Mouse (Mus musculus) left cerebral cortex, adult 9 months (tissue): ENCODE data around the gene Egfl8.

Experiments
- DNase-seq, 2 experiments: peaks; one replicate each; pipeline ENCODE4 v3.0.0; 2022; ENCODE audit warnings: low spot score in 2 of 2

The Egfl8 gene

DNA sequence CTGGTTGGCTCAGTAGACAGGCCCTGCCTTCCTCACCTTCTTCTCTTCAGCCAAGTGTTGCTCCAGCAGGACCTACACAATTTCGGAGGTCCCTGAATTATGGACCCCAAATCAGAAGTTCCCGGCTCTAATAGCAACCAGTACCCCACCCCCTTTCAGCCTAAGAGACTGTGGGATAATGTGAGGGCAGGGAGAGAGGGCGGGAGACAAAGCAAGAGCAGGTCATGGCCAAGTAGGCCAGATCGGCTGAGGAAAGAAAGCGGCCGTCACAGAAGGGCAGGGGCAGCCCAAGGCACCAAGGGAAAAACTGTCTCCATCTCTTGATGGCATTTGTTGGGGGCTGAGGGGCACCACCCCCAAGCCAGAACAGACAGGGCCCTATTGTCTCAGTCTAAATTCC lies at the start of gene Egfl8:
Egfl8 (minus strand) TSS at position 101 of the 400 bp plus-strand sequence.
- no peak for DNase-seq

DNA sequence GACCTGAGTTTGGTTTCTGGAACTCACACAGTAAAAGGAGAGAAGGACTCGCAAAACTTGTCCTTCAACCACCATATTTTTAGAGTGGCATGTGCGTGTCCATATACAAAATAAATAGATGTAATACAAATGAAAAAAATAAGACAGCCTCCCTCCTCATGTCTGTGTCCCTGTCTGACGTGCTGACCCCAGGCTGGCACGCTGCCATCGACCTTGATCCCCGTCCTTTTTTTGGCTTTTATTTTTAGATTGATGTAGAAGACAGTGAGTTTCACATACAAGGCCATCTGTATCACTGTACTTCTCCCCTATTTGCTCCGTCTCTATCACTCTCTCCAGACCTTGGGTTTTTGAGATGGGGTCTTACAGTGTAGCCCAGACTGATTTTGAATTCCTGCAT lies 48.7 kb upstream of the Egfl8 start:
- no peak for DNase-seq

GRCm38 (mm10) chr17:34663558-34663957 lies 47.8 kb upstream of the Egfl8 start:
- DNase-seq: no peak

DNA sequence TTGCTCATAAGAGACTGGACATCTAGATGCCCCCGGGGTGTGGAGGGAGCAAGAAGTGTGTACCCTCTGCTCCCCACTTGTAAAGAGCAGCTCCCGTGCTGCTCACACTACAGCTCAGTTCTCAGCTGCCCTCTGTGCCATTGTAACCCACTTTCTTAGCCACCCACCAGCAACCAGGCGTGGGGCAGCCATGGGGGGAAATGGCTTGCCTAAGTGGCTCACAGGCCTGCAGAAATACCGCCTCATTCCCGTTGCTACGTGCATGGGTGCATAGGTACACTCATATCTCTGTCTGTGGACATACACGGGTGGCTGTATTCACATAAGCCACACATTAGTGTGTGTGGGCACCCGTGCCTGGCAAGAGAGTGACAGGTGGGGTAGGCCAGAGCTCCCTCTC lies 47.2 kb upstream of the Egfl8 start:
- no peak for DNase-seq

- DNase-seq: no peak
Observed at GRCm38 (mm10) chr17:34662468-34662867, 46.7 kb upstream of the Egfl8 start.

GRCm38 (mm10) chr17:34661121-34661591 lies 45.4 kb upstream of the Egfl8 start:
- no peak for DNase-seq

DNA sequence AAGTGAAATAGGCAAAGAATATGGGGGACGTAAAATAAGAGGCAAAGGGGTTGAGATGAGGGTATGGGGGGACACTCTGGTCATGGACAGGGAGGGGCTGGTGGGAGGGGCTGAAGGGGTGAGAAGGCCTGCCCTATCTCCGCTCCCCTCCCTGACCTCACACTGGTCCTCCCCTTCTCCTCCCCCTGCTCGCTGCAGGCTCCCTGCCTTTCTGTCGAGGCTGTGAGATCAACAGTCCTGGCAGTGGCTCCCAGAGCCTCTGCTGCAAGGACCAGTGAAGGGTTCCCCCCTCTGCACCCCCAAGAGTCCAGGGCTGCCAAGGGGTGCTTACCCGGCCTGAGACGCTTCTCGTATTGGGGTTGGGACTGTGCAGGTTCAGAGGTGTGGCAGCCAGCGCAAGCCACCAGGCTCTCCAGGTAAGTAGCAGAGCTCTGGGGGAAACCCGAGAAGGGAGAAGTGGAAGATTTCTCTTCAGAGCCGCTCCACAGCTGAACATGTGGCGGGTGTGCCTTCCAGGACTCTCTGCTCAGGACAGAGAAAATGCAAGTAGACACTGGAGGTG lies 44.6 kb upstream of the Egfl8 start:
- no peak for DNase-seq

GRCm38 (mm10) chr17:34659897-34660214 lies 44.1 kb upstream of the Egfl8 start:
- DNase-seq: no peak

DNA sequence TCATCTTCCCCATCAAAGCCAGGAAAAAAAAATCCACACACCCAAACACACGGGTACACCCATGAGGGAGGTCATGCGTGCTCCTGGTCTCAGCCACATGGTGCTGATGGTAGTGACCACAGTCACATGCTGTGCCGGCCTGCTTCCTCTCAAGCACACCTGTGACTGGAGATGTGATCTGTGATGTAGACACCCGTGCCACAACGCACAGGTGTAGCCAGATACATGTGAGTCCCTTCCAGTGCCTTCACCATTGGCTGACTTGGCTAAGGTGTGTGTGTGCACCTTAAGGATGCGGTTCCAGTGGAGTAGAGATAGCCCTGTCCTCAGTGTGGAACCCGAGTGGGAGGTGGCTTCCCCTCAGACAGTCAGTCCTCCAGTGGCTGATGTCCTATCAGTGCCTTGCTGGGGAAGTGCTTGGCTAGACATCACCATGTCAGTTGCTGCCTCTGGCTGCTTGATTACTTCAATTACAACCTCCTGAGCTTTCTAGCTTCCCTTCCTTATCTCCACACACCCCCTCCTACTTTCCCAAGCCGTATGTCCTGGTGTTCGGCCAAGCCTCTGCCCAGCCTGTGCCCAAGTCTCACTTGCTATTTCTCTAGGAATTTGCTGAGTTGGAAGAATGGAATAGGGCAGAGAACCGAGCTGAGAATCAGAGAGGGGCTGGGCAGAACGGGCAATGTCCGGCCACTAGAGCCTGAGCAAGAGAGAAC lies 43.6 kb upstream of the Egfl8 start:
- no peak for DNase-seq

DNA sequence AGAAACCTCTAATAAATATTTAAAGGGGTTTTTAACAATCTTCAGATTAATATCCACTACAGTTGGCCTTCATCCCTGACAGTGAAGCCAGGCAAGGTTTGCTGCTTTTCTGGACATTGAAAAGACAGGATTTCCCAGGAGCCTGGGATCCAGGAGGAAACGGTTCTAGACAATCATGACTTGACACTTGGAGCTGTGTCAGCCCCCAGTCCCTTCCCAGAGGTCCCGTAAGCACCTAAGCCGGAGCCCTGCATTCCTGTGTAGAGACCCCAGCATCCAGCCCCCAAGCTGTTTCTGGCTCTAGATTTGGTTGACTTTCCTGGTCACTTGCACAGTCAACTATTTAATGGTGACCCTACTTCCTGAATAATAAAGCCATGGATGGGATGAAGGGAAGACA lies 42.8 kb upstream of the Egfl8 start:
- DNase-seq: no peak

- no peak for DNase-seq
Observed at GRCm38 (mm10) chr17:34658145-34658544, 42.4 kb upstream of the Egfl8 start.

- no peak for DNase-seq
Observed at GRCm38 (mm10) chr17:34657271-34657670, 41.5 kb upstream of the Egfl8 start.

GRCm38 (mm10) chr17:34656666-34657065 lies 40.9 kb upstream of the Egfl8 start:
- no peak for DNase-seq

- DNase-seq: no peak
Observed at GRCm38 (mm10) chr17:34655581-34655991, 39.8 kb upstream of the Egfl8 start.

DNA sequence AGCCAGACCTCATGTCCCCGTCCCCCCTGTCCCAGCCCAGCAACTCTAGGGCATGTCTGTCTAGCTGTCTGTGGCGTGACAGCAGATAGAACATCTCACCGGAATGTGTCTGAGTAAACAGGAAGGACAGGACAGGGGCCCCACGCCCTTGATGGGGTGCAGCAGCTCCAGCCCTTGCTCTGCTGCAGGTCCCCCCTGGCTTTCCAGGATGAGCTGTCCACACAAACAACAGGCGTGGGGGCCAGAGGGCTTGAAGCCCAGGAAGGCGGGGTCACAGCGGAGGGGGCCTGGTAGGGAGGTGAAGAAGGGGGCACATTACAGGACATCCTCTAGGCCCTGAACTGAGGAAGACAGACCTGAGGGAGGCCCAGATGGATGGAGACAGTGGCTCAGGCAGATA lies 39.4 kb upstream of the Egfl8 start:
- no peak for DNase-seq

DNA sequence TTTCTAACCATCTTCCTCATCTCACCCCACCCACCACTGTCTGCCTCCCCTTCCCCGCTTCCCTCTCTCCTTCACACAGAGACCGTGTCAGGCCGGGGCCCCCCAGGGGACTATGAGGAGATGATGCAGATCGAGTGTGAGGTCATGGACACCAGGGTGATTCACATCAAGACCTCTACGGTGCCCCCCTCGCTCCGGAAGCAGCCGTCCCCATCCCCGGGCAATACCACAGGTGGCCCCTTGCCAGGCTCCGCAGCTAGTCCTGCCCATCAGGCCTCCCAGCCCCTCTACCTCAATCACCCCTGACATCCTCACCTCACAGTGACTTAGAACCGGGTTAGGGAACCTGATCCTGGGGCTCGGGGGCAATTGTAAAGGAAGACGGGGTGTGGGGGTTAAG lies 38.6 kb upstream of the Egfl8 start:
- DNase-seq: no peak

DNA sequence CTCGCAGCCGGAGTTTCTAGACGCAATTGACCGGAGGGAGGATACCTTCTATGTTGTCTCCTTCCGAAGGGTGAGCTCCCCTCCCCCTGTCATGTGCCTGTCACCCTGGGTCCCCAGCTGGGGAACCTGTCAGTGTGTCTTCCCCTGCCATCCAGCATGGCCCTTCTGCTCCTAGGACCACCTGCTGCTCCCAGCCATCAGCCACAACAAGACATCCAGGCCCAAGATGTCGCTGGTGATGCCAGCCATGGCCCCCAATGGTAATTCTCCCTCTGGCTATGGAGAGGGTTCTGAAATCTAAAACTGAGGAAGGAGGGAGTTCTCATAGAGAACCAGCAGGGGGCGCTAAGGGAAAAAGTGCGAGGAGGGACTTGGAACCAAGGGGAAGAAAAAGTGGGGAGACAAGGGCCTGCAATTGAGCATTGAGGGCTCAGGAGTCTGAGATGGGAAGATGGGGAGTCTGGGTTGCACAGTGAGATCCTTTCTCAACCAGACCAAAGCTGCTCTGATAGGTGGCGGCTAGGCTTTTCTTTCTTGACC lies 38.0 kb upstream of the Egfl8 start:
- no peak for DNase-seq

GRCm38 (mm10) chr17:34652985-34653384 lies 37.2 kb upstream of the Egfl8 start:
- DNase-seq: no peak

DNA sequence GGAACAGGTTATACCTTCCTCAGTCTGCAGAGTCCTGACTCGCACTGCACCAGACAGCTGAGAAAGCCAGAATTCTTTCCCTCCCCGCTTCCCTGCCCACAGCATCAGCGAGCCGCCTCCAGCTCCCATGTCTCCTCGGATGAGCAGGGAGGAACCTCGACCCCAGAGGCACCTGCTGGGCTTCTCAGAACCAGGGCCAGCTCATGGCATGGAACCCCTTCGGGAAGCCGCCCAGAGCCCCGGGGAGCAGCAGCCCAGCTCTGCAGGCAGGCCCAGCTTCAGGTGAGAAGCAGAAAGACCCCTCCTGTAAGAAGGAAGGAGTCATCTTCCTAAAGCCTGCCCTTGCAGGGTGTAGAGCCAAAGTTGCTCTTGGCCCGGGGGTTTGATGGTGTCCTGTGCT lies 36.8 kb upstream of the Egfl8 start:
- DNase-seq: no peak

DNA sequence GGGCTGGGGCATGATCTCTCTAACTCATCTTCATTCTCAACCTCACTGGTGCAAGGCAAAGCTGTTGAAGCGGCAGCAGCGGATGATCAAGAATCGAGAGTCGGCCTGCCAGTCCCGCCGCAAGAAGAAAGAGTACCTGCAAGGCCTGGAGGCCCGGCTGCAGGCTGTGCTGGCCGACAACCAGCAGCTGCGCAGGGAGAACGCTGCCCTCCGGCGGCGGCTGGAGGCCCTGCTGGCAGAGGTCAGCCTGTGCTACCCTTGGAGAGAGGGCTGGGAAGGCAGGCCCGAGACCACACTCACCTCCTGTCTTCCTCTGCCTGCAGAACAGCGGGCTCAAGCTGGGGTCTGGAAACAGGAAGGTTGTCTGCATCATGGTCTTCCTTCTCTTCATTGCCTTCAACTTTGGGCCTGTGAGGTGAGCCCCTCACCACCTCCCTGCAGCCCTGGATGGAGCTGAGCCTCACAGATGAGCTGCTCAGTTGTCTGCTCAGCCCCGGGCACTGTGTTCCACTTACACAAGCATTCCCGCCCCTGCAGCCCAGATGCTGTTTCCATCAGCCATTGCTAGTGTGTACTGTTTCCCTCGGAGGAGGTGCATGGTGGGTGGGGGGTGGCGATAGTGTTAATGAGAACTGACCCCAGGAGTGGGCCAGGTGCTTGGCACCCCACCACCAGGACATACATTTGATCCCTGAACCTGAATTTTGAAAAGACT lies 35.9 kb upstream of the Egfl8 start:
- no peak for DNase-seq

GRCm38 (mm10) chr17:34650781-34651180 lies 35.0 kb upstream of the Egfl8 start:
- no peak for DNase-seq

DNA sequence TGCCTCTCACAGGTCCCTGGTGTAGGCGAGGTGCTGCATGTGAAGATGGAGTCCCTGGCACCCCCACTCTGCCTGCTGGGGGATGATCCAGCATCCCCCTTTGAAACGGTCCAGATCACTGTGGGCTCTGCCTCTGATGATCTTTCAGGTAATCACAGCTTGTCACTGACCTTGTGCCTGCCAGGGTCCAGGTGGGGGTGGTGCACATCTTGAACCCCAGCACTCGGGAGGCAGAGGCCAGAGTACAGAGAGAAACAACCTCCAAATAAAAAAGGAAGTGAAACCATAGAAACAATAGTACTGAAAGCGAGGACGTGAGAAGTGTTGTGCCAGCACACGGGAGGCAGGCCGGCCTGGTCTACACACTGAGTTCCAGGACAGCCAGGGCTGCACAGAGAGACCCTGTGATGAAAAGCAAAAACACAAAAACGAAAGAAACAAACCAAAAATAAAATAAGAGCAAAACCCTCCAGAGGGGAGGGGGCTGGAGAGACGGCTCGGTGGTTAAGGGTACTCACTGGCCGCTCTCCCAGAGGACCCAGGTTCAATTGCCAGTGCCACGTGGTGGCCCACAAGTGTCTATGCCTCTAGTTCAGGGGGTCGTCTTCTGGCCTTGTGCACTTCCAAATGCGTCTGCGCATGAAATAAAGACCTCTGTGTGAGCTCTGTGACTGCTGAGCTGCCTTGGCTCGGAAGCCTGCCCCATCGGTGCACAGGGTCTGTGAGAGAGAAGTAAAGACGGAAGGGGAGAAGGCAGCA lies 33.5 kb upstream of the Egfl8 start:
- DNase-seq: no peak
